Mouse (Mus musculus) forelimb bud, embryonic 11.5 days (tissue): ENCODE measurements around the gene Tmem132e.

Experiments used
- DNase-seq: peaks from one replicate; pipeline ENCODE4 v3.0.0-alpha.2; 2012; ENCODE audit warnings: low read depth, low spot score

The Tmem132e gene

DNA sequence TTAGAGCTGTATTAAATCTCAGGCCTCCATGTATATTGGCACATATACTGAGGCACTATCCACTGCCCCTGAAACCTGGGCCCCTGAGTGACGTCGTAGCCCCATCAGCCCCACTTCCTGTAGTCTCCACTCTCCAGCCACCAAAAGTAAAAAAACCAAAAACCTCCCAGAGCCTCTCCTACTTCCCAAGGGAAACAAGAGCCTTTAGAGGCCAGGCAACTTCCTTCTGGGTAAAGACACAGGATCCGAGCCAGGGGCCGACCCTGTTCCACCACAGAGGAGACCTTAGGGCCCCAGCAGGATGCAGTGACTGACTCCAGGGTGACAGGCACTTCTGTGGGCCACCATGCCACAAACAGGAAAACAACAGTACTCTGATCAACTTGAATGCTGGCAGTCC lies 40.1 kb downstream of the Tmem132e start:
- no peak for DNase-seq

DNA sequence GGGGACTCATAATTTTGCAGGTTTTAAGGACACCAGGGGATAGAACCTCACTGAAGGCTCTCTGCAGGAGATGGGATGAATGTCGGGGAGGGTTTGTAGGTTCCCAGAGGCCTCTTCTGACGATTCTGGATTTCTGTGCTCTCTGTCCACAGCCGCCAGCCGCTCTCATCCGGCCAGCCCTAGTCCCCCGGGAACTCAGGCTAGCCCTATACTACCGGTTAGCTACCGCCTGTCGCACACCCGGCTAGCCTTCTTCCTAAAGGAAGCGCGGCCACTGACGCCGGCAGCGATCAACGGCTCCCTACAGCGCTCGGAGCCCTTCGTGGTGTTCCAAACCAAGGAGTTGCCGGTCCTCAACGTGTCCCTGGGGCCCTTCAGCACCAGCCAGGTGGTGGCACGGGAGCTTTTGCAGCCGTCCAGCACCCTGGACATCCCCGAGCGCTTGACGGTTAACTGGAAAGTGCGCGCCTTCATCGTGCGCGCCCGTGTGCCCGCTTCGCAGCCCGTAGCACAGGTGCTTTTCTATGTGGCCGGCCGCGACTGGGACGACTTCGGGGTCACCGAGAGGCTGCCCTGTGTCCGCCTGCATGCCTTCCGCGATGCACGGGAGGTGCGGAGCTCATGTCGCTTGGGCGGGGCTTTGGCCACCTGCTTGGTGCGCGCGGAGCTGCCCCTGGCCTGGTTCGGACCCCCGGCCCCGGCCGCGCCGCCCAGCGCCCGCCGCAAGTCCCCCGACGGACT lies 45.6 kb downstream of the Tmem132e start:
- DNase-seq, result no peak

DNA sequence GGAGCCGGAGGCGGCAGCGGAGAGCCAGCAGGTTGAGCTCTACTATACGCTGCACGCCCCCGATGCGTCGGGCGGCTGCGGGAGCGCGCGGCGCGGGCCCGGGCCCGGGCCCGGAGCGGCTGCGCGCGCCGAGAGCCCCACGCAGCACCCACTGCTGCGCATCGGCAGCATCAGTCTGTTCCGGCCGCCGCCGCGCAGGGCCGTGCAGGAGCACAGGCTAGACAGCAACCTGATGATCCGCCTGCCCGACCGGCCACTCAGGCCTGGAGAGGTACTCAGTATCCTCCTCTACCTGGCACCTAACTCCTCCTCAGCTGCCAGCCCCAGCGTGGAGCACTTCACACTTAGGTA lies 46.1 kb downstream of the Tmem132e start:
- no peak for DNase-seq

DNA sequence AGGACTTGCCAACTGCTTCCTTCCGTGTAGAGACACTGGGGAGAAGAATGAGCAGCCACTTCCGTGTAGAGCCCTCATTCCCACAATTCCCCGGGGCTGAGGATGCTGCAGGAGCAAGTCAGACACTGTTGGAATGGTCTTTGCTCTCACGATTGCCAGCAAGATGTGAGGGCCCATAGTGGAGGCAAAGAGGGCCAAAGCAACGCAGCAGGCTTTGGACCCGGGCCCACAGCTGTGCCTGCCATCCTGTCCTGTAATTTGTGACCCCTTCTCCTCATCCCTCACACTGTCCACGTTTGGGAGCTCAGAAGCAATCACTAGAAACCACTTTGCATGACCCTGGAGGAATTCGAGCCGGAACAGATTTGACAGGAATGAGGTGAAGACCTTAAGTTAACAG lies 59.8 kb downstream of the Tmem132e start:
- no peak for DNase-seq

DNA sequence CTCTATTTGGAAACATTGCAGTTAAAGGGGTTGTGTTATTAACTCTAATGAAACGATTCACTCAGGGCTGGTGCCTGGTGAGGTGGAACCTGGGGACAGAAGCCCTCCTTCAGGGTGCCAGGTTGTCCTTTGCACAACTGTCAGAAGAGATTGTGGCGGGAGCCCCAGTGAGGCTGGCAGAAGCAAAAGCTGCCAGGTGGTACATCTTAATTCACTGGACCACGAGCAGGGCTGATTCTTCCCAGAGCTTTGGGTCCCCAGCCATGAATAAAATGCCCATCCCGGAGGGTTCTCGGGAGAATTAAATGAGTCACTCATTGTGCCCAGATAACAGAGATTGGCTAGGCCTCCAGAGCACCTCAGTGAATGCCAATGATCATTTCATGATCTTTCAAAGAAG lies 63.8 kb downstream of the Tmem132e start:
- DNase-seq, result no peak

DNA sequence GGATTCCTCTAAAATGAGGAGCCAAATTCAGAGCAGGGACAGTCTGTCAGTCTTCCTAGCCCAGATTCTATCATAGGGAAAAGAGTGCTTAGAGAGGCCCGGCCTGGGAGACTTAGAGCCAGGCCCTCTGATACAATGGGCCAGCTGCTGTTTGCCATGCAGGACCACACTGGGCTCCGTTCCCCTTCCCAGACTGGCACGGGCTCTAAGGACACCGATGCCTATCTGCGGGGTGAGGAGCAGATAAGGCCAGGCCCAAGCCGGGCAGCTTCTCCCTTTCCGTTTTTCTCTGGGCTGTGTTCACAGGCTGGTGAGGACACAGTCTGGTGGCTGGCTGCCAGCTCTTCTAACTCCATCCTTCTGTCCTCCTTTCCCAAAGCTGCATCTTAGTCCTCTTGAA lies 64.5 kb downstream of the Tmem132e start:
- DNase-seq, result no peak

DNA sequence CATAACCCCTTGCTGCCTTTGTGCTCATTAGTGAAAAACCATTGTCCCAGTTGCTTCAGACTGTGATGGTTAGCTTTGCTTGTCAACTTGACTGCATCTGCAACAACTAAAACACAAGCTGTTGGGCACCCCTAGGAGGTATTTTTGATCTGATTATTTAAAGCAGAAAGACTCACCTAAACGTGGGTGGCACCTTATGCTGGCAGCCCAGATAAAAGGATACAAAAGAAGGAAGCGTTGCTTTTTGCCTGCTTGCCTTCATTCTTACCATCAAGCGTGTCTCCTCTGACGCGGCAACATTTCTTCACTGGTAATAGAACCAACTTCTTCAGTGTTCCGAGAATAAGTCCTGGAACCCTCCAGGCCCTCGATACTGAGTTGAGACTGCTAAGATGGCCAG lies 72.6 kb downstream of the Tmem132e start:
- no peak for DNase-seq

DNA sequence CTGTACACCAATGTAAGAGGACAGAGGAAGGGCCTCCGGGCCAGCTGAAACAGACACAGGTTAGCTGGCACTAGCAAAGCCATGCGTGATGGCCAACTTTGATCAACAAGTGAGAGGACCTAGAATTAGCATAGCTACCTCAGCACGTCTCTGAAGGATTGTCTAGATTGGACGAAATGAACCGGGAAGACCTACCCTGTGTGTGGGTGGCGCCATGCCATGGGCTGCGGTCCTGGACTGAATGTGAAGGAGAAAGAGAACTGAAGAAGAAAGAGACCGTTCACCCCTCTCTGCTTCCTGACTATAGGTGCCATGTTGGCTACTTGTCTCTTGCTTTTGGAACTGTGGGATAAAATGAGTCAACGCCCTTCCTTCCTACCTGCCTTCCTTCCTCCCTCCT lies 76.8 kb downstream of the Tmem132e start:
- no peak for DNase-seq

DNA sequence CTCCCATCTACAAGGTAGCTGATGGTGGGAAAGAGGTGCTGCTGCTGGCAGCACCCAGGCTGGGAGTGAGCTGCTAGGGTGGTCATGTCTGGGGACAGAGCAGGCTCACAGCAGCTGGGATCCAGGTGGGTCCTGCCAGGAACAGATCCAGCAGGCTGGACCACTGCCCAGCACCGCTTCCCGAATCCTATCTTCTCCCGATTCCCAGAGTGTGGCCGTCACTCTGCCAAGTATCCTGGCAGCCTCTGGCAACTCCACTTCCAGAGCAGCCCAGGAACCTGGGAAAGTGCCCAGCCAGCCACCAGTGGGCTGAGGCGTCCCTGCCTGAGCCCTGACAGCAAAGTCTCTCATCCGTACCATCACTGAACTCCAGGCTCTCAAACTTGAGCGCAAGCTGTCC lies 78.5 kb downstream of the Tmem132e start:
- no peak for DNase-seq

DNA sequence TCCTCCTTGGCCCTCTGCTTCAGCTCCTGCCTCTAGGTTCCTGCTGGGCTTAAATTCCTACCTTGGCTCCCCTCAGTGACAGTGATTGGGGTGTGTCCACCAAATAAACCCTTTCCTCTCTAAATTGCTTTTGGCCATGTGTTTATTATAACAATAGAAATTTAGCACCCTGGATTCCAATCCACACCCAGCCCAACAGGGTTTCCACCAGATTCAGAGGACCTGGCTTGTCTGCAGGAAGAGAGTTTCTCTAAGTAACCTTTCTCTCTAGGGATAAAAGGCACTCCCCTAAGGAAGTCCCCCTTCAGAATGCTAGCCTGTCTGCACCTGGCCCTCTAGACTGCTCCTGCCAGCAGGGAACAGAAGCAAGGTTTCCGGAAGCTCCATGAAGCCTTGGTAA lies 82.4 kb downstream of the Tmem132e start:
- DNase-seq, result no peak

DNA sequence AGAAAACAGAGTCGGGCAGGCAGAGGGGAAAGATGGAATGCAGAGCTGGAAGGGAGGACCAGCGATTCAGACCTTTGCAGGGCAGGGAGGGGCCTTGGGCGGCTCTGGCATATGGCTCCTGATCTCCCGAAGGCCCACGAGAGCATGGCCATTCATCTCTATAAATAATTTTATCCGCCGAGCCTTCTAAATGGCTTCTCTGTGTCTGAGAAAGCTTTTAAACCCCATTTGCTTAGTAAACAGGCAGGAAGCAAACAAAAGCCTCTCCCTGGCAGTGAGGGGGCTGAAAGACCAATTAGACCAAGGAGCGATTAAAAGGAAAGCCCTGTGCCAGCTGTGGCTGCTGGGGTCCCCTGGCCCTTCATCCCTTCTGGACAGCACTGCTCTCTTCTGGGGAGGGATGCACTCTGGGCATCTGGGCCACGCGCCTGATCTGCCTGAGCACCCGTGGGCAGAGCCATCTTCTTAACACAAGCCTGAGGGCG lies 84.5 kb downstream of the Tmem132e start:
- no peak for DNase-seq

DNA sequence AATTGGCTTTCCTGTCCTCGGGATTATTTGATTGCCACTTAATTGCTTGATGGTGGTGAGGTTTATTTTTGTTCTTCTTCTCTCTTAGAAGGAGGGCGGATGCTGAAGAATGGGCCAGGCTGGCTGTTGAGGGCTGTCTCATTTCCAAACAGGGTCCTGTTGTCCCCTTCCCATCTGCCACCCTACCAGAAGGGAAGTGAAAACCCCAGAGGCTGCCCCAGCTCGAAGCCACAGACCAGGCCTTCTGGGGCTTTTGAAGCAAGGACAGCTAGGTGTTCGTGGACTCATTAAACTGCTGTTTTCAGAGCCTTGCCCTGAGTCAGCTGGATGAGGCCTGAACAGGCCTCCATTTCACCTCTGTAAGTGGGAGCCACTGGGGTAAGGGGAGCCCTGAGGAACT lies 87.4 kb downstream of the Tmem132e start:
- no peak for DNase-seq

DNA sequence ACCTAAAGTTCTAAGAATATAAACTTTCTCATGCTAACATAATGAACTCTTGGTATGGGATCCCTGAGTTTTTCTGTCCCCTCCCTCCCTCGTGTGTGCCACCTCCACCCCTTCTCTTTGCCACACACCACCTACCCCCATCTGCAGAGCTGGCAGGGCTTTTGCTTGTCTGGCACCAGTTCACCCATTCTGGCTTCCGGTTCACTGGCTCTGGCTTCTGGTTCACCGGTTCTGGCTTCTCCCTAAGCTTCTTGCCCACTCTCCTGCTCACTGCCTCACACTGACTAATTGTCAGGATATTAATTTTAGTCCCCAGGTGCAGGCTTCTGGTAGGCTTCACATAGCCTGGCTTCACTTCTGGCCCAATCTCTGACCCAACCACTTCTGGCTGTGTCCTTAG lies 88.7 kb downstream of the Tmem132e start:
- no peak for DNase-seq

DNA sequence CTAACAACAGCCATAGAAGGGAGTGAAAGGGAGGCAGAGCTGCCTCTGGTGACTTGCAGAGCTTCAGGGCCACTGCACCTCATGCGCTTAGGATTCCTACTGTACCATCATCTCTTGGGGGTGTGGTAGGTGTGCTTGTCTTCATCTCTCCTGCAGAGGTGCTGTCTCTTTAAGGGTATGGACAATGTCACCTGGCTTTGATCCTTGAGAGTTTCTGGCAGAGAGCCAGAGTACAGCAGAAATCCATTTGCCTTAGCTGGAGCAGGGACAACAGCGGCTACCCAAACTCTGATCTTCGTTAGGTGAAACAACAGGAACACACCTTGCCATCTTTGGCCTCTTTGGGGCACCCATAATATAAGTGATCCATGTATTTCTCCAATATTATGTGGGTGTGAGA lies 92.2 kb downstream of the Tmem132e start:
- no peak for DNase-seq

DNA sequence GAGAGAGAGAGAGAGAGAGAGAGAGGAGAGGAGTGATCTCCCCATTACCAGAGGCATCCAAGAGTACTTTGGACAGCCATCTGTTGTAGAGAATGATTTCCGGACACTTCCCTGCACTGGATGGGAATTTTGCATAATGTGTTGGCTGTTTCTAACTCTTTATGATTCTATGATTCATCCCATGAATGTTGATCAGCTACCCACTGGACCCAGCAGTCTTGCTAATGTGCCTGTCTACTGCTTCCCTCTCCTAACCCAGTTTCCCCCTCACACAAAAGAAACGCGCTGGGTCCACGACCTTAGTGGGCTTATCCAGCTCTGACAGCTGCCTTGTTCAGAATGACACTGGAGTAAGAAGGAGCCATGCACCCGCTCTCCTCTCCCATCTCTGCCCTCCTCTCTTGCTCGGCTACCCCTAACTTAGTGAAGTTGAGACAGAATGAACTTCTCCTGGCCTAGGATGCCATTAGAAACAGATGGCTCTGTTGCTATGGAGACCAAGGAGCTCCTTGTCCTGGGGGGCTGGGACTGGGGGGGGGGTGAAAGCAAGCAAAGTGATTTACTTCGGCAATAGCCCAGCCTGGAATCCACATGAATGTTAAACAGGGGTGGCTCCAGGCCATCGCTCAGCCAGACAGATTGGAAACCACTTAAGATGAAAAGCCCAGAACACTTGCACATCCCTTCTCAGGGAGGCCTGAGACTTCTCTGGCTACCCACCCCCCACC lies 98.8 kb downstream of the Tmem132e start:
- DNase-seq, result peak; percentile 60

DNA sequence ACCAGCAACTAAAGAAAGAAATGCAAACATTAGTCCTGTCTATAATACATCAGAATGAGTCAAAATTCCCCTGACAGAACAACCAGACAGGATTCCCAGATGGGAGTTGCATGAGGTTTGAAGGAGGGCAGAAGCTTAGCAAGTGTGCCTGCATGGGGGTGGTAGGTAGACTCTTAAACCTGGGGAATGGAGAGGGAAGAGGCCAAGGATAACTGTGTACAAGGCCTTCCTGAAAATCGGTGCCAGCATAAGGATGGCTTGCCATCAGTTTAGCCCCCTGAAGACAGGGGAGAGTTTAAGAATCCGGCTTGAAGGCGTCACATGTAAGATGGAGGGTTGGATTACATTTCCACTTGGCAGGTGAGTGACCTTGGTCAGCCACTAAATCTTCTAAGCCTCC lies 102.2 kb downstream of the Tmem132e start:
- DNase-seq, result no peak
